Mouse (Mus musculus) left cerebral cortex, adult 11 months (tissue): Measurements from ENCODE around the gene Sbf1.

Experiments used
- DNase-seq: peaks from one replicate; pipeline ENCODE4 v3.0.0; 2022; ENCODE audit warnings: low spot score

Gene Sbf1

GRCm38 (mm10) chr15:89315190-89315731 is at the start of gene Sbf1:
Gene Sbf1, minus strand, starts transcription at chr15:89315311.
- DNase-seq, result peak; percentile 96

- DNase-seq, result no peak
Measured at GRCm38 (mm10) chr15:89363051-89363450, 47.9 kb upstream of the Sbf1 start.

GRCm38 (mm10) chr15:89358784-89359183 is 43.7 kb upstream of the Sbf1 start:
- DNase-seq, result no peak

GRCm38 (mm10) chr15:89356372-89356771 is 41.3 kb upstream of the Sbf1 start:
- no peak for DNase-seq

GRCm38 (mm10) chr15:89355241-89356187 is 40.4 kb upstream of the Sbf1 start, which contains the start of the genes Lmf2 and Ncaph2:
Gene Lmf2, minus strand, starts transcription at chr15:89355659.
Gene Ncaph2, plus strand, starts transcription at chr15:89355719.
- peak; percentile 91 for DNase-seq

- no peak for DNase-seq
Measured at GRCm38 (mm10) chr15:89354455-89354854, 39.3 kb upstream of the Sbf1 start.

GRCm38 (mm10) chr15:89353837-89354236 is 38.7 kb upstream of the Sbf1 start:
- no peak for DNase-seq

GRCm38 (mm10) chr15:89352795-89353194 is 37.7 kb upstream of the Sbf1 start:
- DNase-seq, result no peak

- DNase-seq, result no peak
Measured at GRCm38 (mm10) chr15:89352054-89352453, 36.9 kb upstream of the Sbf1 start.

GRCm38 (mm10) chr15:89351302-89351701 is 36.2 kb upstream of the Sbf1 start:
- DNase-seq, result no peak

- DNase-seq, result no peak
Measured at GRCm38 (mm10) chr15:89350447-89350846, 35.3 kb upstream of the Sbf1 start.

GRCm38 (mm10) chr15:89343325-89343724 is 28.2 kb upstream of the Sbf1 start:
- DNase-seq, result no peak

GRCm38 (mm10) chr15:89341678-89342077 is 26.6 kb upstream of the Sbf1 start:
- DNase-seq, result no peak

GRCm38 (mm10) chr15:89340136-89340535 is 25.0 kb upstream of the Sbf1 start:
- no peak for DNase-seq

GRCm38 (mm10) chr15:89339696-89340095 is 24.6 kb upstream of the Sbf1 start:
- DNase-seq, result no peak

GRCm38 (mm10) chr15:89336422-89336821 is 21.3 kb upstream of the Sbf1 start:
- DNase-seq, result no peak

- no peak for DNase-seq
Measured at GRCm38 (mm10) chr15:89334774-89335537, 19.8 kb upstream of the Sbf1 start.

- no peak for DNase-seq
Measured at GRCm38 (mm10) chr15:89334271-89334670, 19.2 kb upstream of the Sbf1 start, which contains the start of gene Miox. Gene Miox, plus strand, starts transcription at chr15:89334398.

- no peak for DNase-seq
Measured at GRCm38 (mm10) chr15:89326441-89326840, 11.3 kb upstream of the Sbf1 start.

GRCm38 (mm10) chr15:89323656-89324055 is 8.5 kb upstream of the Sbf1 start:
- DNase-seq, result no peak

- DNase-seq, result no peak
Measured at GRCm38 (mm10) chr15:89322670-89323522, 7.8 kb upstream of the Sbf1 start, which contains the start of gene Adm2. Gene Adm2, plus strand, starts transcription at chr15:89322720.
